Mouse (Mus musculus) forebrain, embryonic 13.5 days (tissue): ENCODE results near the gene Csnk1e. TPM values are rescaled to one million over a fixed set of nuclear protein-coding genes. Genes with fewer than 3 reads are reported as not detected.
"Not testable (repeated sequence)": the region's sequence is repeated elsewhere in the genome, so short reads cannot be mapped to it uniquely, and the experiment has no call there.

Experiments used
- ATAC-seq: fragments of 200-750 bp; cut with Nextera tagmentation; 2 replicates; pipeline ENCODE4 v1.8.0; 2017
- H3K27ac ChIP-seq: fragments of 300-500 bp; sonication (generic); 2 replicates; pipeline ENCODE4 v1.5.1; 2015; ENCODE audit warnings: inconsistent platforms, mild to moderate bottlenecking, moderate library complexity
- H3K27me3 ChIP-seq: fragments of 300-500 bp; sonication (generic); 2 replicates; pipeline ENCODE4 v1.6.1; 2015; ENCODE audit warnings: mild to moderate bottlenecking, inconsistent platforms
- H3K36me3 ChIP-seq: fragments of 300-500 bp; sonication (generic); 2 replicates; pipeline ENCODE4 v1.6.1; 2015; ENCODE audit warnings: mild to moderate bottlenecking, inconsistent platforms; ENCODE audit not compliant: poor library complexity, severe bottlenecking
- H3K4me1 ChIP-seq: fragments of 300-500 bp; sonication (generic); 2 replicates; pipeline ENCODE4 v1.6.1; 2015; ENCODE audit warnings: inconsistent platforms
- H3K4me2 ChIP-seq: fragments of 300-500 bp; sonication (generic); 2 replicates; pipeline ENCODE4 v1.6.1; 2015; ENCODE audit warnings: inconsistent platforms, mild to moderate bottlenecking, moderate library complexity
- H3K4me3 ChIP-seq: fragments of 300-500 bp; sonication (generic); 2 replicates; pipeline ENCODE4 v1.5.1; 2015; ENCODE audit warnings: mild to moderate bottlenecking, inconsistent platforms
- H3K9ac ChIP-seq: fragments of 300-500 bp; sonication (generic); 2 replicates; pipeline ENCODE4 v1.6.1; 2015; ENCODE audit warnings: mild to moderate bottlenecking, inconsistent platforms
- H3K9me3 ChIP-seq: fragments of 300-500 bp; sonication (generic); replicated peaks from 2 replicates; pipeline ENCODE4 v1.6.1; 2016; ENCODE audit warnings: inconsistent platforms
- WGBS: fragments of 180-500 bp; shearing (Covaris S2); methylation state at CpG from one replicate; pipeline ENCODE4 v1.1.7; 2015; 5-methylcytosine and 5-hydroxymethylcytosine counted together
- polyA plus RNA-seq: library from polyadenylated mRNA; unstranded; fragments of >200 nt; fragmentation: Nextera tagmentation; extraction: Ambion mirVana; gene quantifications from 2 replicates; pipeline ENCODE4 v1.2.1, GENCODE M21; 2015

Csnk1e gene
- polyA plus RNA-seq, 1 experiment from 2014 or later: 208 TPM

GRCm38 (mm10) chr15:79471095-79471494, 15.7 kb upstream of the Csnk1e start:
- Histone ChIP-seq H3K27ac (no peak overlapping the region), H3K36me3 (no peaks in the 10 kb centered on the region), H3K4me2 (peak overlapping the region; percentile 47), H3K27me3 (peaks cover 2% of the 10 kb centered on the region; the same call in 1 of the 2 replicates), H3K9ac (no peak overlapping the region), H3K4me1 (peaks cover 14% of the 10 kb centered on the region), H3K9me3 (no peaks in the 10 kb centered on the region), H3K4me3 (no peak overlapping the region)
- 54% methylated on average over 10 of the region's 10 CpGs for WGBS
- ATAC-seq: no peak

GRCm38 (mm10) chr15:79470583-79470982, 15.2 kb upstream of the Csnk1e start:
- Histone ChIP-seq H3K4me1 (peaks cover 14% of the 10 kb centered on the region), H3K4me2 (peak overlapping the region; percentile 47), H3K27me3 (peaks cover 2% of the 10 kb centered on the region; the same call in 1 of the 2 replicates), H3K9ac (no peak overlapping the region), H3K27ac (no peak overlapping the region), H3K9me3 (no peaks in the 10 kb centered on the region), H3K36me3 (no peaks in the 10 kb centered on the region), H3K4me3 (peak overlapping the region; percentile 21; the same call in 1 of the 2 replicates)
- WGBS: 37% methylated on average over 17 of the region's 17 CpGs
- no peak for ATAC-seq

- H3K36me3 ChIP-seq: no peaks in the 10 kb centered on the region
- H3K9me3 ChIP-seq: no peaks in the 10 kb centered on the region
- no peak overlapping the region for H3K27ac ChIP-seq
- no peak for ATAC-seq
- H3K4me1 ChIP-seq: peaks cover 14% of the 10 kb centered on the region
- peaks cover 2% of the 10 kb centered on the region; the same call in 1 of the 2 replicates for H3K27me3 ChIP-seq
- H3K9ac ChIP-seq: no peak overlapping the region
- H3K4me2 ChIP-seq: no peak overlapping the region
- 71% methylated on average over 5 of the region's 5 CpGs for WGBS
- H3K4me3 ChIP-seq: no peak overlapping the region
Measured at GRCm38 (mm10) chr15:79469577-79469976, 14.2 kb upstream of the Csnk1e start.

- Histone ChIP-seq H3K27me3 (peaks cover 26% of the 10 kb centered on the region), H3K4me3 (no peak overlapping the region), H3K4me1 (peaks cover 14% of the 10 kb centered on the region), H3K27ac (no peak overlapping the region), H3K9me3 (no peaks in the 10 kb centered on the region), H3K36me3 (no peaks in the 10 kb centered on the region), H3K4me2 (no peak overlapping the region), H3K9ac (no peak overlapping the region)
- peak; percentile 93 for ATAC-seq
- WGBS: 6% methylated on average over 18 of the region's 18 CpGs
Measured at GRCm38 (mm10) chr15:79466601-79467286, 11.4 kb upstream of the Csnk1e start.

GRCm38 (mm10) chr15:79456546-79456945, 1.2 kb upstream of the Csnk1e start:
- 70% methylated on average over 6 of the region's 6 CpGs for WGBS

GRCm38 (mm10) chr15:79456104-79456503, 738 bp upstream of the Csnk1e start:
- not testable (repeated sequence) for H3K27ac ChIP-seq, H3K4me3 ChIP-seq, H3K4me1 ChIP-seq, H3K9ac ChIP-seq, H3K36me3 ChIP-seq, ATAC-seq, H3K9me3 ChIP-seq
- H3K4me2 ChIP-seq: peak overlapping the region; percentile 63; the same call in 1 of the 2 replicates
- 51% methylated on average over 6 of the region's 6 CpGs for WGBS
- H3K27me3 ChIP-seq: peaks cover 22% of the 10 kb centered on the region

More at GRCm38 (mm10) chr15:79456546-79456945, 1.2 kb upstream of the Csnk1e start:
- Histone ChIP-seq H3K36me3 (no peaks in the 10 kb centered on the region), H3K9me3 (no peaks in the 10 kb centered on the region), H3K9ac (no peak overlapping the region), H3K4me3 (no peak overlapping the region), H3K4me2 (no peak overlapping the region), H3K27ac (no peak overlapping the region), H3K4me1 (peaks cover 8% of the 10 kb centered on the region), H3K27me3 (peaks cover 26% of the 10 kb centered on the region)
- ATAC-seq: no peak

GRCm38 (mm10) chr15:79453831-79454230, 1.5 kb downstream of the Csnk1e start:
- 87% methylated on average over 4 of the region's 4 CpGs for WGBS
- H3K4me2 ChIP-seq: no peak overlapping the region
- H3K4me3 ChIP-seq: no peak overlapping the region
- H3K9me3 ChIP-seq: no peaks in the 10 kb centered on the region
- H3K36me3 ChIP-seq: no peaks in the 10 kb centered on the region
- H3K4me1 ChIP-seq: peaks cover 8% of the 10 kb centered on the region
- H3K27me3 ChIP-seq: peaks cover 14% of the 10 kb centered on the region
- H3K9ac ChIP-seq: no peak overlapping the region
- H3K27ac ChIP-seq: no peak overlapping the region
- ATAC-seq: no peak

GRCm38 (mm10) chr15:79448041-79448440, 7.3 kb downstream of the Csnk1e start:
- Histone ChIP-seq H3K9ac (no peak overlapping the region), H3K4me3 (no peak overlapping the region), H3K36me3 (no peaks in the 10 kb centered on the region), H3K4me1 (no peaks in the 10 kb centered on the region), H3K27ac (no peak overlapping the region), H3K4me2 (no peak overlapping the region), H3K27me3 (no peaks in the 10 kb centered on the region), H3K9me3 (no peaks in the 10 kb centered on the region)
- no peak for ATAC-seq
- WGBS: 93% methylated on average over 3 of the region's 3 CpGs

GRCm38 (mm10) chr15:79445786-79446654, 9.3 kb downstream of the Csnk1e start:
- H3K9me3 ChIP-seq: no peaks in the 10 kb centered on the region
- no peak overlapping the region for H3K4me2 ChIP-seq
- no peak overlapping the region for H3K4me3 ChIP-seq
- no peak overlapping the region for H3K27ac ChIP-seq
- H3K36me3 ChIP-seq: no peaks in the 10 kb centered on the region
- H3K9ac ChIP-seq: no peak overlapping the region
- H3K4me1 ChIP-seq: peaks cover 9% of the 10 kb centered on the region
- no peak for ATAC-seq
- no peaks in the 10 kb centered on the region for H3K27me3 ChIP-seq
- 84% methylated on average over 8 of the region's 8 CpGs for WGBS

GRCm38 (mm10) chr15:79443856-79444410, 11.4 kb downstream of the Csnk1e start:
- Histone ChIP-seq H3K9ac (no peak overlapping the region), H3K27ac (no peak overlapping the region), H3K9me3 (no peaks in the 10 kb centered on the region), H3K4me2 (no peak overlapping the region), H3K4me1 (peaks cover 28% of the 10 kb centered on the region), H3K27me3 (no peaks in the 10 kb centered on the region), H3K4me3 (no peak overlapping the region), H3K36me3 (no peaks in the 10 kb centered on the region)
- 54% methylated on average over 7 of the region's 7 CpGs for WGBS
- ATAC-seq: no peak

- Histone ChIP-seq H3K27me3 (no peaks in the 10 kb centered on the region), H3K9me3 (no peaks in the 10 kb centered on the region), H3K4me1 (peaks cover 37% of the 10 kb centered on the region), H3K4me2 (no peak overlapping the region), H3K4me3 (no peak overlapping the region), H3K27ac (no peak overlapping the region; the same call in 1 of the 2 replicates), H3K9ac (no peak overlapping the region; the same call in 1 of the 2 replicates), H3K36me3 (peaks cover 8% of the 10 kb centered on the region)
- WGBS: 78% methylated on average over 9 of the region's 9 CpGs
- no peak for ATAC-seq
Measured at GRCm38 (mm10) chr15:79442961-79443518, 12.3 kb downstream of the Csnk1e start.

- H3K4me3 ChIP-seq: peak overlapping the region; percentile 95
- H3K27me3 ChIP-seq: no peaks in the 10 kb centered on the region
- under 1% methylated on average over 6 of the region's 6 CpGs for WGBS
- peaks cover 45% of the 10 kb centered on the region for H3K4me1 ChIP-seq
- peak; percentile 39; the same call in 1 of the 2 replicates for ATAC-seq
- H3K27ac ChIP-seq: peak overlapping the region; percentile 98
- H3K36me3 ChIP-seq: peaks cover 16% of the 10 kb centered on the region
- H3K4me2 ChIP-seq: peak overlapping the region; percentile 95
- H3K9ac ChIP-seq: peak overlapping the region; percentile 100
- no peaks in the 10 kb centered on the region for H3K9me3 ChIP-seq
Measured at GRCm38 (mm10) chr15:79442257-79442611, 13.1 kb downstream of the Csnk1e start.
